In the genomic region with DNA sequence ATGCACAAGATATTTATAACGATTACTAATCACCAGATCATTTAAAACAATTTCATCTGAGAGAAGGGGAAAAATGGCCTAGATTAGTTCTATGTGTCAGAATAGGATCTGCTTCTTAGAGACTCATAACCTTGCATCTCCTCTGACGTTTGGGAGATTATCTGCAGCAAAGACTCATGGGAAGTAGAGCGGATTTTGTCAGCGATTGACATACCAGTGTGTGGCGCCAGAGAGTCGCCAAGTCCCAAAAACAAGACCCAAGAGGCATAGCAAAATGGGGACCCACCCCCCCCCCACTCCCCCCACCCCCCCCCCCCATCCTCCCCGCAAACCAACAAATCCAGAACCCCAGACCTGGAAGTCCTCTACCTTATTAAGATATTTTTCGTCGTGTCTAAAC, we compare ENCODE assay signal across 13 mouse cellular contexts. TPM values are rescaled to one million over a fixed set of nuclear protein-coding genes. Genes with fewer than 3 reads are reported as not detected.
DNase-seq lines count a peak whose midpoint lies in the region; ATAC-seq and TF ChIP-seq lines count a peak whose summit lies in the region.
"Had no signal": no experiment of that assay in that cellular context is flagged by ENCODE, and none has a peak within 500 bp of the region (broad histone marks: within the 10 kb centered on the region; RNA-seq: fewer than 3 reads in every experiment).

No protein-coding gene starts in this region.

- H3K36me3 ChIP-seq in thymus, adult 2 months (ENCODE audit: control insufficient read depth, insufficient read depth, low read length) = no peaks in the 10 kb centered on the region
- H3K36me3 ChIP-seq: G1E had no signal

- no peaks in the 10 kb centered on the region for H3K4me1 ChIP-seq in thymus, adult 2 months (replicated peaks; ENCODE audit: control insufficient read depth, insufficient read depth, low read length)

- TF ChIP-seq CTCF in thymus, adult 2 months (IDR thresholded peaks at IDR 0.05; ENCODE audit: borderline replicate concordance, control insufficient read depth, extremely low read depth, insufficient read depth, low read length, poor library complexity) = no peak

- peak; percentile 54 for ATAC-seq in CD4-positive, CD25-positive, alpha-beta regulatory T cell, adult 4 months
- ATAC-seq in granulocyte monocyte progenitor cell, adult 5-6 weeks (replicated peaks; ENCODE audit: poor library complexity, severe bottlenecking) = 0 out of 2 replicates have a peak, but pooled peaks have one; percentile 33
- ATAC-seq in cerebellum, adult (ENCODE audit: insufficient number of reproducible peaks, low FRiP score, low TSS enrichment) = no peak

- TF ChIP-seq POLR2A in thymus, adult 2 months (IDR thresholded peaks at IDR 0.05; ENCODE audit: control insufficient read depth, extremely low read depth, insufficient read depth, low read length, poor library complexity) = no peak

- 71% methylated on average over 9 of the region's 9 CpGs for WGBS in thymus, adult 2 months

- no peaks in the 10 kb centered on the region for H3K27me3 ChIP-seq in thymus, adult 2 months (ENCODE audit: control insufficient read depth, insufficient read depth, low read length)

- DNase-seq in left cerebral cortex, postnatal 4 days = peak; percentile 7
- DNase-seq in left cerebral cortex, adult 11 months (ENCODE audit: low spot score) = no peak
- DNase-seq in thymus, adult 2 months = peak; percentile 40
- DNase-seq in cerebellum, adult 9-10 months = no peak
- no peak for DNase-seq in frontal cortex, postnatal 36 days (ENCODE audit: low spot score in 2 of 2)
- DNase-seq: heart, adult 18-20 months; heart, postnatal 4 days; layer of hippocampus, postnatal 36 days had no signal

- intact Hi-C loops in left cerebral cortex, postnatal 4 days (cut with DNase I) = no loop called here

- no peak overlapping the region for H3K4me3 ChIP-seq in thymus, adult 2 months (ENCODE audit: control insufficient read depth, insufficient read depth, low read length)

- H3K27ac ChIP-seq in thymus, adult 2 months (ENCODE audit: control insufficient read depth, insufficient read depth, low read length) = no peak overlapping the region
- H3K27ac ChIP-seq: macrophage had no signal

RNA-seq across cellular contexts. Expression of gene Aig1, which starts 13.7 kb away (rescaled TPM):
- 10 to 100 TPM; 62.3 to 66.2 TPM for total RNA-seq in left cerebral cortex, postnatal 4 days (2021)
- polyA plus RNA-seq in CD4-positive, CD25-positive, alpha-beta regulatory T cell, adult 4 months (2017; shearing (Covaris generic)) = 10 to 100 TPM; 24.0 to 28.3 TPM
- 15.2 and 23.7 TPM in 2 replicates for total RNA-seq in granulocyte monocyte progenitor cell, adult 5-6 weeks (2014; fragmentation: Nextera tagmentation)
- total RNA-seq in granulocyte monocyte progenitor cell, adult 5-6 weeks (2017) = 12.4 and 13.2 TPM in 2 replicates
- polyA plus RNA-seq in thymus, adult 2 months (2012; rRNA removed) = 23.6 and 26.5 TPM in 2 replicates
- polyA plus RNA-seq: G1E had no signal

Comparison
In these comparisons a context has a peak if more than half of its experiments do, and no peak if none do; other contexts are left out.
1. DNase-seq: peak in left cerebral cortex, postnatal 4 days (single experiment) and thymus, adult 2 months (single experiment); none in left cerebral cortex, adult 11 months (single experiment), cerebellum, adult 9-10 months (single experiment) and frontal cortex, postnatal 36 days (0 of 2).